Mouse (Mus musculus) liver, embryonic 13.5 days (tissue): Measurements from ENCODE around the gene Tead4. TPM values are rescaled to one million over a fixed set of nuclear protein-coding genes. Genes with fewer than 3 reads are reported as not detected.

ENCODE experiments used
- ATAC-seq: fragments of 200-750 bp; cut with Nextera tagmentation; 2 replicates; pipeline ENCODE4 v1.8.0; 2017; ENCODE audit warnings: low read depth, mild to moderate bottlenecking, moderate number of reproducible peaks, moderate library complexity
- DNase-seq: peaks from one replicate; pipeline ENCODE4 v3.0.0; 2022
- H3K27ac ChIP-seq: fragments of 300-500 bp; sonication (generic); 2 replicates; pipeline ENCODE4 v1.5.1; 2015; ENCODE audit warnings: moderate library complexity, mild to moderate bottlenecking, inconsistent platforms
- H3K27me3 ChIP-seq: fragments of 300-500 bp; sonication (generic); 2 replicates; pipeline ENCODE4 v1.6.1; 2015; ENCODE audit warnings: mild to moderate bottlenecking, inconsistent platforms
- H3K36me3 ChIP-seq: fragments of 300-500 bp; sonication (generic); 2 replicates; pipeline ENCODE4 v1.6.1; 2015; ENCODE audit warnings: mild to moderate bottlenecking, inconsistent platforms
- H3K4me1 ChIP-seq: fragments of 300-500 bp; sonication (generic); replicated peaks from 2 replicates; pipeline ENCODE4 v1.6.1; 2015; ENCODE audit warnings: inconsistent platforms
- H3K4me2 ChIP-seq: fragments of 300-500 bp; sonication (generic); 2 replicates; pipeline ENCODE4 v1.6.1; 2015; ENCODE audit warnings: inconsistent platforms, mild to moderate bottlenecking, moderate library complexity
- H3K4me3 ChIP-seq: fragments of 300-500 bp; sonication (generic); replicated peaks from 2 replicates; pipeline ENCODE4 v1.5.1; 2015; ENCODE audit warnings: mild to moderate bottlenecking, inconsistent platforms
- H3K9ac ChIP-seq: fragments of 300-500 bp; sonication (generic); 2 replicates; pipeline ENCODE4 v1.6.1; 2015; ENCODE audit warnings: mild to moderate bottlenecking, inconsistent platforms
- H3K9me3 ChIP-seq: fragments of 300-500 bp; sonication (generic); replicated peaks from 2 replicates; pipeline ENCODE4 v1.6.1; 2016; ENCODE audit warnings: inconsistent platforms
- WGBS: fragments of 180-500 bp; shearing (Covaris S2); methylation state at CpG from one replicate; pipeline ENCODE4 v1.1.7; 2015; ENCODE audit not compliant: insufficient replicate concordance; 5-methylcytosine and 5-hydroxymethylcytosine counted together
- polyA plus RNA-seq: library from polyadenylated mRNA; unstranded; fragments of >200 nt; fragmentation: Nextera tagmentation; extraction: Ambion mirVana; gene quantifications from 2 replicates; pipeline ENCODE4 v1.2.1, GENCODE M21; 2015

Gene Tead4
- polyA plus RNA-seq, 1 experiment from 2014 or later = 0.77 TPM

GRCm38 (mm10) chr6:128288681-128289080, 11.9 kb downstream of the Tead4 start:
- Histone ChIP-seq H3K9me3 (no peaks in the 10 kb centered on the region), H3K4me2 (no peak overlapping the region), H3K27ac (no peak overlapping the region), H3K9ac (no peak overlapping the region), H3K36me3 (no peaks in the 10 kb centered on the region), H3K4me3 (no peak overlapping the region), H3K27me3 (no peaks in the 10 kb centered on the region; the same call in 1 of the 2 replicates), H3K4me1 (peaks cover 10% of the 10 kb centered on the region)
- DNase-seq (no peak), ATAC-seq (no peak)
- 61% methylated on average over 6 of the region's 6 CpGs for WGBS

GRCm38 (mm10) chr6:128285792-128286430, 14.7 kb downstream of the Tead4 start:
- H3K9me3 ChIP-seq = no peaks in the 10 kb centered on the region
- peak overlapping the region; percentile 47 for H3K4me2 ChIP-seq
- 0 out of 2 replicates have a peak overlapping the region, but pooled peaks have one; percentile 22 for H3K9ac ChIP-seq
- no peaks in the 10 kb centered on the region for H3K36me3 ChIP-seq
- H3K4me1 ChIP-seq = peaks cover 10% of the 10 kb centered on the region
- no peak overlapping the region; the same call in 1 of the 2 replicates for H3K4me3 ChIP-seq
- ATAC-seq = peak; percentile 54; the same call in 1 of the 2 replicates
- no peak overlapping the region for H3K27ac ChIP-seq
- WGBS = 2% methylated on average over 16 of the region's 16 CpGs
- H3K27me3 ChIP-seq = no peaks in the 10 kb centered on the region; the same call in 1 of the 2 replicates
- DNase-seq = peak; percentile 13

- Histone ChIP-seq H3K4me1 (peaks cover 14% of the 10 kb centered on the region), H3K9ac (no peak overlapping the region), H3K9me3 (no peaks in the 10 kb centered on the region), H3K4me3 (no peak overlapping the region), H3K27me3 (no peaks in the 10 kb centered on the region; the same call in 1 of the 2 replicates), H3K4me2 (no peak overlapping the region), H3K27ac (no peak overlapping the region), H3K36me3 (no peaks in the 10 kb centered on the region)
- WGBS = 63% methylated on average over 3 of the region's 3 CpGs
- DNase-seq = no peak
- ATAC-seq = no peak
Measured at GRCm38 (mm10) chr6:128282126-128282525, 18.5 kb downstream of the Tead4 start.

- 45% methylated on average over 14 of the region's 14 CpGs for WGBS
- no peak overlapping the region for H3K4me2 ChIP-seq
Measured at GRCm38 (mm10) chr6:128280472-128281145, 20.0 kb downstream of the Tead4 start.

GRCm38 (mm10) chr6:128279608-128280007, 21.0 kb downstream of the Tead4 start:
- H3K27ac ChIP-seq = no peak overlapping the region
- WGBS = 37% methylated on average over 5 of the region's 5 CpGs
- H3K9me3 ChIP-seq = no peaks in the 10 kb centered on the region
- H3K27me3 ChIP-seq = no peaks in the 10 kb centered on the region
- DNase-seq = no peak
- H3K4me3 ChIP-seq = no peak overlapping the region
- no peak overlapping the region for H3K9ac ChIP-seq
- no peak overlapping the region for H3K4me2 ChIP-seq
- H3K36me3 ChIP-seq = no peaks in the 10 kb centered on the region
- ATAC-seq = no peak
- H3K4me1 ChIP-seq = 0 out of 2 replicates have a peak, but pooled peaks cover 4% of the 10 kb centered on the region

More at GRCm38 (mm10) chr6:128280472-128281145, 20.0 kb downstream of the Tead4 start:
- no peak overlapping the region for H3K9ac ChIP-seq
- ATAC-seq (no peak), DNase-seq (no peak)
- H3K4me3 ChIP-seq = no peak overlapping the region
- H3K36me3 ChIP-seq = no peaks in the 10 kb centered on the region
- H3K4me1 ChIP-seq = peaks cover 5% of the 10 kb centered on the region; the same call in 1 of the 2 replicates
- no peaks in the 10 kb centered on the region for H3K9me3 ChIP-seq
- H3K27ac ChIP-seq = no peak overlapping the region
- H3K27me3 ChIP-seq = no peaks in the 10 kb centered on the region

GRCm38 (mm10) chr6:128279099-128279498, 21.5 kb downstream of the Tead4 start:
- DNase-seq = no peak
- Histone ChIP-seq H3K4me3 (no peak overlapping the region), H3K4me2 (no peak overlapping the region), H3K9me3 (no peaks in the 10 kb centered on the region), H3K36me3 (no peaks in the 10 kb centered on the region), H3K27me3 (no peaks in the 10 kb centered on the region), H3K27ac (no peak overlapping the region), H3K4me1 (0 out of 2 replicates have a peak, but pooled peaks cover 4% of the 10 kb centered on the region), H3K9ac (no peak overlapping the region)
- WGBS = 43% methylated on average over 4 of the region's 4 CpGs
- ATAC-seq = no peak

- Histone ChIP-seq H3K36me3 (no peaks in the 10 kb centered on the region), H3K27ac (no peak overlapping the region), H3K4me1 (0 out of 2 replicates have a peak, but pooled peaks cover 4% of the 10 kb centered on the region), H3K4me2 (no peak overlapping the region), H3K27me3 (no peaks in the 10 kb centered on the region), H3K4me3 (no peak overlapping the region), H3K9me3 (no peaks in the 10 kb centered on the region), H3K9ac (no peak overlapping the region)
- WGBS = 66% methylated on average over 11 of the region's 11 CpGs
- DNase-seq = no peak
- ATAC-seq = no peak
Measured at GRCm38 (mm10) chr6:128277132-128278085, 23.2 kb downstream of the Tead4 start.

- WGBS = 75% methylated on average over 6 of the region's 6 CpGs
- Histone ChIP-seq H3K4me1 (0 out of 2 replicates have a peak, but pooled peaks cover 4% of the 10 kb centered on the region), H3K9me3 (no peaks in the 10 kb centered on the region), H3K36me3 (no peaks in the 10 kb centered on the region), H3K4me2 (no peak overlapping the region), H3K4me3 (no peak overlapping the region), H3K27ac (no peak overlapping the region), H3K9ac (no peak overlapping the region), H3K27me3 (no peaks in the 10 kb centered on the region)
- ATAC-seq (no peak), DNase-seq (no peak)
Measured at GRCm38 (mm10) chr6:128276349-128276748, 24.3 kb downstream of the Tead4 start.

GRCm38 (mm10) chr6:128275506-128276064, 25.0 kb downstream of the Tead4 start:
- no peak overlapping the region for H3K4me2 ChIP-seq
- H3K36me3 ChIP-seq = no peaks in the 10 kb centered on the region
- WGBS = 73% methylated on average over 8 of the region's 8 CpGs
- no peaks in the 10 kb centered on the region for H3K27me3 ChIP-seq
- H3K4me1 ChIP-seq = 0 out of 2 replicates have a peak, but pooled peaks cover 4% of the 10 kb centered on the region
- no peaks in the 10 kb centered on the region for H3K9me3 ChIP-seq
- DNase-seq (no peak), ATAC-seq (no peak)
- H3K4me3 ChIP-seq = no peak overlapping the region
- H3K9ac ChIP-seq = no peak overlapping the region
- H3K27ac ChIP-seq = no peak overlapping the region

- Histone ChIP-seq H3K27ac (no peak overlapping the region), H3K27me3 (no peaks in the 10 kb centered on the region)
- no peak for ATAC-seq
Measured at GRCm38 (mm10) chr6:128273507-128273906, 27.1 kb downstream of the Tead4 start.

More at GRCm38 (mm10) chr6:128273507-128273906, 27.1 kb downstream of the Tead4 start:
- Histone ChIP-seq H3K9me3 (no peaks in the 10 kb centered on the region), H3K9ac (no peak overlapping the region), H3K4me2 (no peak overlapping the region), H3K4me3 (no peak overlapping the region), H3K36me3 (no peaks in the 10 kb centered on the region), H3K4me1 (0 out of 2 replicates have a peak, but pooled peaks cover 4% of the 10 kb centered on the region)
- DNase-seq = no peak
- 47% methylated on average over 1 of the region's 1 CpGs for whole genome bisulfite sequencing
